Mouse (Mus musculus): ENCODE measurements around the gene Mybbp1a. TPM values are rescaled to one million over a fixed set of nuclear protein-coding genes. Genes with fewer than 3 reads are reported as not detected.

Gene Mybbp1a
- total and polyA plus RNA-seq, 3 experiments, result 344 to 3,394 (median 602) TPM

DNA sequence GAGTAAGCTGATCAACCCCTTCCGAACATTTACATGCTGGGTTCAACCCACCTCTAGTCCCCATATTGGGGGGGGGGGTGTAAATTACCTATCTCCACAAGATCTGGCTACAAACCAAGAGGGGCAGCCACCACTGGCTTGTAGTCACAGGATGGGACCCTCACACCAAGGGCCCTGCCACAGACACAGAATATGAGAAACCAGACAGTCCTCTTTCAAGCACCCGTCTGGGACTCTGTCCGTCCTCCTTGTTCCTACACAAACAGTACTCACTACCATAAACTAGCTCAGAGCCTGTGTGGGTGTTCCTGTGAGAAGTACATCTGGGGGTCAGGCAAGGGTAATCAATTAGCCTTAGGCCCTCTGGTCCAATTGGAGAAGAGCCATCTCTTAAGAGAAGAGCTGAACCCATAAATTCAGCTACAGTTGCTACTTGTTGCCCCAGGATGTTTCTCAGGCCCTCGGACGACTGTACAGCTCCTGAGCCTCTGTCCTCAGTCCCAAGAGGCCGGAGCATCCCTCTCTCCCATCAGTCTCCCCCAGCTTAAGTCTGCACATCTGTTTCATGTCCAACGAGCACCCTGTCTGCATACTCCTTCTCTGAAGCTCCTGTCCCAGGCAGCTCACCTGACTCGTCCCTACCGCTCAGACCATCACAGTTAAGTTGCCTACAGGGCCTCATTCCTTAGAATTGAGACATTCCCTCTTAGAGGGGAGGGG, 32.5 kb upstream of the Mybbp1a start:
- H3K4me1 ChIP-seq (ENCODE audit: control insufficient read depth in 1 of 2, insufficient read depth in 2 of 2, low read length in 2 of 2), result peaks cover 8 to 21% of the 10 kb centered on the region in 2 experiments; a peak in 3 of 4 replicates
- H3K27me3 ChIP-seq (ENCODE audit: control insufficient read depth in 1 of 2, insufficient read depth in 2 of 2, low read length in 2 of 2), result no peaks in the 10 kb centered on the region

GRCm38 (mm10) chr11:72409649-72410385, 31.3 kb upstream of the Mybbp1a start:
- Histone ChIP-seq H3K9me3 (replicated peaks; ENCODE audit: insufficient read depth, low read length) (no peaks in the 10 kb centered on the region), H3K9ac (ENCODE audit: control insufficient read depth, low read depth, low read length, poor library complexity, severe bottlenecking) (no peak overlapping the region), H3K4me1 (ENCODE audit: control insufficient read depth in 1 of 2, insufficient read depth in 2 of 2, low read length in 2 of 2) (peaks cover 8 to 33% of the 10 kb centered on the region in 2 experiments; a peak in 3 of 4 replicates), H3K79me2 (ENCODE audit: control insufficient read depth, insufficient read depth, low read length, poor library complexity) (no peaks in the 10 kb centered on the region), H3K36me3 (ENCODE audit: control insufficient read depth in 1 of 2, insufficient read depth in 2 of 2, low read length in 2 of 2) (peaks cover 0 to 14% of the 10 kb centered on the region in 2 experiments; a peak in 2 of 4 replicates), H3K4me3 (ENCODE audit: control insufficient read depth in 1 of 2, insufficient read depth in 1 of 2, low read depth in 2 of 2, low read length in 2 of 2) (no peak overlapping the region), H3K27me3 (ENCODE audit: control insufficient read depth in 1 of 2, insufficient read depth in 2 of 2, low read length in 2 of 2) (no peaks in the 10 kb centered on the region), H3K27ac (ENCODE audit: control insufficient read depth, low read depth, low read length) (no peak overlapping the region)
- TF ChIP-seq UBTF (IDR thresholded peaks at IDR 0.05; ENCODE audit: borderline replicate concordance, insufficient read depth, low read depth, low read length) (no peak), SIN3A (IDR thresholded peaks at IDR 0.05; ENCODE audit: low read length) (no peak), SMC3 (IDR thresholded peaks at IDR 0.05; ENCODE audit: low read depth, low read length) (no peak), ELF1 (IDR thresholded peaks at IDR 0.05; ENCODE audit: low read depth, low read length) (no peak), TBP (IDR thresholded peaks at IDR 0.05; ENCODE audit: low read depth, low read length) (no peak), ZKSCAN1 (IDR thresholded peaks at IDR 0.05; ENCODE audit: low read depth, low read length) (no peak), E2F4 (IDR thresholded peaks at IDR 0.05; ENCODE audit: borderline replicate concordance, low read depth, low read length) (no peak), NRF1 (IDR thresholded peaks at IDR 0.05; ENCODE audit: insufficient read depth, low read depth, low read length, poor library complexity, severe bottlenecking) (no peak), POLR2AphosphoS2 (IDR thresholded peaks at IDR 0.05; ENCODE audit: low read length) (no peak), ETS1 (IDR thresholded peaks at IDR 0.05; ENCODE audit: low read depth, low read length) (no peak), CHD1 (IDR thresholded peaks at IDR 0.05; ENCODE audit: low read depth, low read length) (no peak), MYB (IDR thresholded peaks at IDR 0.05; ENCODE audit: low read depth, low read length) (no peak), RCOR1 (IDR thresholded peaks at IDR 0.05; ENCODE audit: low read depth, low read length) (no peak), CTCF (IDR thresholded peaks at IDR 0.05 in 2 of 3, conservative IDR thresholded peaks at IDR 0.05 in 1 of 3; ENCODE audit: control insufficient read depth in 1 of 3, insufficient read depth in 1 of 3, low read depth in 2 of 3, low read length in 3 of 3, poor library complexity in 1 of 3, severe bottlenecking in 1 of 3) (no peak), POLR2A (IDR thresholded peaks at IDR 0.05; ENCODE audit: control insufficient read depth in 1 of 2, insufficient read depth in 1 of 2, low read depth in 1 of 2, low read length in 2 of 2, poor library complexity in 1 of 2) (no peak), MYC (IDR thresholded peaks at IDR 0.05; ENCODE audit: low read depth, low read length) (no peak), BHLHE40 (IDR thresholded peaks at IDR 0.05; ENCODE audit: borderline replicate concordance, low read depth, low read length) (no peak), MAZ (IDR thresholded peaks at IDR 0.05; ENCODE audit: low read depth, low read length) (no peak), USF2 (IDR thresholded peaks at IDR 0.05; ENCODE audit: borderline replicate concordance in 1 of 2, insufficient read depth in 1 of 2, low read depth in 1 of 2, low read length in 2 of 2) (no peak), JUND (IDR thresholded peaks at IDR 0.05; ENCODE audit: low read depth, low read length) (no peak)
- DNase-seq (ENCODE audit: low read depth, low spot score), result no peak

More for the DNA sequence above, 32.5 kb upstream of the Mybbp1a start:
- Histone ChIP-seq H3K4me3 (ENCODE audit: control insufficient read depth in 1 of 2, insufficient read depth in 1 of 2, low read depth in 2 of 2, low read length in 2 of 2) (no peak overlapping the region), H3K9me3 (replicated peaks; ENCODE audit: insufficient read depth, low read length) (no peaks in the 10 kb centered on the region), H3K9ac (ENCODE audit: control insufficient read depth, low read depth, low read length, poor library complexity, severe bottlenecking) (no peak overlapping the region), H3K79me2 (ENCODE audit: control insufficient read depth, insufficient read depth, low read length, poor library complexity) (no peaks in the 10 kb centered on the region), H3K27ac (ENCODE audit: control insufficient read depth, low read depth, low read length) (no peak overlapping the region), H3K36me3 (ENCODE audit: control insufficient read depth in 1 of 2, insufficient read depth in 2 of 2, low read length in 2 of 2) (peaks cover 0 to 12% of the 10 kb centered on the region in 2 experiments; a peak in 2 of 4 replicates)
- no peak for TF ChIP-seq NELFE (IDR thresholded peaks at IDR 0.05; ENCODE audit: low read depth, low read length)
- no peak for DNase-seq (ENCODE audit: low read depth, low spot score)

Data from MEL (cell line).